10 mouse cellular contexts compared by ENCODE assay signal in the genomic region with DNA sequence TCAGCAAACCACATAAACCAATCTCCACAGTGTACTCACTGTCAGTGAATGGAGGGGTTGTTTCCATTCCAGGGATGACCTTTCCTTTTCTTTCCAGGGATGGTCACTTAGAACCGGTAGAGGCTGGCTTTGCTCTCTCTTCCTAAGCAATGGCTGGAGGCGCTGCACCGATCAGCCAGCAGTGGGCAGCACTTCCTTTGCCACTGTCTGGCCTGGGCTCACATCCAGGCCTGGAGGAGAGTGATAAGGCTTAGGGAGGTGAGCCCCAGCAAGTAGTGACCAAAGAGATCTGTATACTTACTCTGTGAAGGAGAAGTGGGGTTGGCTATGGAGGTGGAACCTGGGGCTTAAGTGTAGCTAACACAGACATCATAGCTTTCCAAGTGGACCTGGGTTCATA. TPM values are rescaled to one million over a fixed set of nuclear protein-coding genes. Genes with fewer than 3 reads are reported as not detected.
DNase-seq lines count a peak whose midpoint lies in the region; ATAC-seq and TF ChIP-seq lines count a peak whose summit lies in the region.
"Had no signal": no experiment of that assay in that cellular context is flagged by ENCODE, and none has a peak within 500 bp of the region (broad histone marks: within the 10 kb centered on the region; RNA-seq: fewer than 3 reads in every experiment).

No protein-coding gene starts in this region.

- H3K36me3 ChIP-seq in hindbrain, postnatal 0 days (ENCODE audit: insufficient read depth, low read length), result no peaks in the 10 kb centered on the region
- no peaks in the 10 kb centered on the region for H3K36me3 ChIP-seq in hindbrain, embryonic 13.5 days
- H3K36me3 ChIP-seq: neural tube, embryonic 12.5 days had no signal

- H3K4me2 ChIP-seq in hindbrain, postnatal 0 days (ENCODE audit: low read depth, low read length), result no peak overlapping the region
- no peak overlapping the region for H3K4me2 ChIP-seq in hindbrain, embryonic 13.5 days
- H3K4me2 ChIP-seq: neural tube, embryonic 12.5 days had no signal

- H3K27ac ChIP-seq in hindbrain, postnatal 0 days, result no peak overlapping the region
- H3K27ac ChIP-seq in hindbrain, embryonic 13.5 days, result no peak overlapping the region
- H3K27ac ChIP-seq: neural tube, embryonic 12.5 days had no signal

- no peak for ATAC-seq in hindbrain, postnatal 0 days
- ATAC-seq in hindbrain, embryonic 13.5 days (ENCODE audit: low FRiP score), result no peak

- WGBS in hindbrain, postnatal 0 days, result 28% methylated on average over 3 of the region's 3 CpGs
- 21% methylated on average over 3 of the region's 3 CpGs for WGBS in hindbrain, embryonic 13.5 days

- no peak overlapping the region for H3K9ac ChIP-seq in hindbrain, postnatal 0 days (replicated peaks; ENCODE audit: low read length)
- no peak overlapping the region for H3K9ac ChIP-seq in hindbrain, embryonic 13.5 days
- H3K9ac ChIP-seq: neural tube, embryonic 12.5 days had no signal

- H3K27me3 ChIP-seq in hindbrain, postnatal 0 days (ENCODE audit: insufficient read depth, low read length), result no peaks in the 10 kb centered on the region
- peaks cover 7% of the 10 kb centered on the region; the same call in 1 of the 2 replicates for H3K27me3 ChIP-seq in hindbrain, embryonic 13.5 days
- H3K27me3 ChIP-seq: neural tube, embryonic 12.5 days had no signal

- no peaks in the 10 kb centered on the region for H3K4me1 ChIP-seq in hindbrain, postnatal 0 days (ENCODE audit: insufficient read depth, low read length)
- H3K4me1 ChIP-seq in hindbrain, embryonic 13.5 days (replicated peaks), result no peaks in the 10 kb centered on the region
- H3K4me1 ChIP-seq: neural tube, embryonic 12.5 days had no signal

- H3K9me3 ChIP-seq in hindbrain, postnatal 0 days (ENCODE audit: low read length), result no peaks in the 10 kb centered on the region
- H3K9me3 ChIP-seq in hindbrain, embryonic 13.5 days, result no peaks in the 10 kb centered on the region
- H3K9me3 ChIP-seq: neural tube, embryonic 12.5 days had no signal

- H3K4me3 ChIP-seq in hindbrain, postnatal 0 days (ENCODE audit: low read length), result no peak overlapping the region
- H3K4me3 ChIP-seq in hindbrain, embryonic 13.5 days, result no peak overlapping the region
- H3K4me3 ChIP-seq: neural tube, embryonic 12.5 days had no signal

- peak; percentile 36 for DNase-seq in hindbrain, postnatal 0 days (ENCODE audit: low spot score)
- DNase-seq in urinary bladder, postnatal 36 days (ENCODE audit: low spot score in 2 of 2), result peak; percentile 6 to 15
- DNase-seq in urinary bladder, postnatal 25 days (ENCODE audit: low spot score), result no peak
- peak; percentile 12 for DNase-seq in embryo, embryonic 9.5 days (ENCODE audit: extremely low spot score)
- peak; percentile 49 for DNase-seq in mesoderm, embryonic 11.5 days (ENCODE audit: low read depth, low spot score)
- no peak for DNase-seq in thymus, postnatal 25 days
- DNase-seq in right cerebral cortex, postnatal 36 days (ENCODE audit: low spot score in 2 of 2), result no peak

- TF ChIP-seq CTCF in hindbrain, postnatal 0 days (IDR thresholded peaks at IDR 0.05; ENCODE audit: low read depth), result peak; percentile 70

RNA-seq across cellular contexts. Expression of a gene that starts 12.5 kb away (rescaled TPM):
- total RNA-seq in hindbrain, postnatal 0 days (2014; rRNA removed), result 1.2 and 7.6 TPM in 2 replicates
- 0.49 and 0.95 TPM in 2 replicates for polyA plus RNA-seq in hindbrain, postnatal 0 days (2015; fragmentation: Nextera tagmentation; extraction: Ambion mirVana)
- polyA plus RNA-seq in hindbrain, embryonic 13.5 days (2015; fragmentation: Nextera tagmentation; extraction: Ambion mirVana), result 0.60 and 0.79 TPM in 2 replicates
- polyA plus RNA-seq: large intestine, adult 2 months had no signal

Comparison
In these comparisons a context has a peak if more than half of its experiments do, and no peak if none do; other contexts are left out.
1. DNase-seq: peak in hindbrain, postnatal 0 days (single experiment), urinary bladder, postnatal 36 days (2 of 2), embryo, embryonic 9.5 days (single experiment) and mesoderm, embryonic 11.5 days (single experiment); none in urinary bladder, postnatal 25 days (single experiment), thymus, postnatal 25 days (single experiment) and right cerebral cortex, postnatal 36 days (0 of 2).